Mouse (Mus musculus): Measurements from ENCODE around the gene Rnpepl1. TPM values are rescaled to one million over a fixed set of nuclear protein-coding genes. Genes with fewer than 3 reads are reported as not detected.

Gene Rnpepl1
- polyA plus RNA-seq, 1 experiment from 2014 or later = 32.9 TPM

- Histone ChIP-seq H3K9ac (no peak overlapping the region), H3K9me3 (no peaks in the 10 kb centered on the region), H3K4me2 (no peak overlapping the region), H3K4me3 (no peak overlapping the region), H3K27me3 (replicated peaks) (no peaks in the 10 kb centered on the region), H3K27ac (no peak overlapping the region), H3K4me1 (peaks cover 56% of the 10 kb centered on the region), H3K36me3 (replicated peaks) (0 out of 2 replicates have a peak, but pooled peaks cover 3% of the 10 kb centered on the region)
- ATAC-seq (replicated peaks) = no peak
- WGBS = 73% methylated on average over 4 of the region's 4 CpGs
Observed at GRCm38 (mm10) chr1:92909068-92909467, 1.5 kb upstream of the Rnpepl1 start.

GRCm38 (mm10) chr1:92910925-92911720 is 540 bp downstream of the Rnpepl1 start:
- Histone ChIP-seq H3K4me1 (peaks cover 59% of the 10 kb centered on the region), H3K27me3 (replicated peaks) (no peaks in the 10 kb centered on the region), H3K9me3 (no peaks in the 10 kb centered on the region), H3K36me3 (replicated peaks) (peaks cover 9% of the 10 kb centered on the region), H3K9ac (peak overlapping the region; percentile 88), H3K4me3 (peak overlapping the region; percentile 63), H3K27ac (peak overlapping the region; percentile 94), H3K4me2 (peak overlapping the region; percentile 92)
- peak; percentile 28 for ATAC-seq (replicated peaks)
- under 1% methylated on average over 54 of the region's 85 CpGs for WGBS

GRCm38 (mm10) chr1:92911721-92912138 is 1.1 kb downstream of the Rnpepl1 start:
- Histone ChIP-seq H3K27me3 (replicated peaks) (no peaks in the 10 kb centered on the region), H3K9ac (peak overlapping the region; percentile 88), H3K4me1 (peaks cover 55% of the 10 kb centered on the region), H3K9me3 (no peaks in the 10 kb centered on the region), H3K4me3 (peak overlapping the region; percentile 63), H3K27ac (peak overlapping the region; percentile 94), H3K36me3 (replicated peaks) (peaks cover 15% of the 10 kb centered on the region), H3K4me2 (peak overlapping the region; percentile 92)
- WGBS = 40% methylated on average over 8 of the region's 8 CpGs
- no peak for ATAC-seq (replicated peaks)

- peaks cover 18% of the 10 kb centered on the region for H3K36me3 ChIP-seq (replicated peaks)
- H3K27me3 ChIP-seq (replicated peaks) = no peaks in the 10 kb centered on the region
- no peaks in the 10 kb centered on the region for H3K9me3 ChIP-seq
- H3K4me1 ChIP-seq = peaks cover 55% of the 10 kb centered on the region
- 52% methylated on average over 1 of the region's 1 CpGs for WGBS
- peak overlapping the region; percentile 88 for H3K9ac ChIP-seq
- H3K4me3 ChIP-seq = peak overlapping the region; percentile 63
- peak overlapping the region; percentile 92 for H3K4me2 ChIP-seq
- no peak for ATAC-seq (replicated peaks)
- 0 out of 2 replicates have a peak overlapping the region, but pooled peaks have one; percentile 94 for H3K27ac ChIP-seq
Observed at GRCm38 (mm10) chr1:92912286-92912685, 1.7 kb downstream of the Rnpepl1 start.

- no peak overlapping the region for H3K4me3 ChIP-seq
- H3K9ac ChIP-seq = no peak overlapping the region
- H3K4me2 ChIP-seq = no peak overlapping the region
- peaks cover 40% of the 10 kb centered on the region for H3K4me1 ChIP-seq
- no peaks in the 10 kb centered on the region for H3K9me3 ChIP-seq
- no peaks in the 10 kb centered on the region for H3K27me3 ChIP-seq (replicated peaks)
- WGBS = 89% methylated on average over 4 of the region's 4 CpGs
- no peak for ATAC-seq (replicated peaks)
- H3K36me3 ChIP-seq (replicated peaks) = peaks cover 33% of the 10 kb centered on the region
- no peak overlapping the region for H3K27ac ChIP-seq
Observed at GRCm38 (mm10) chr1:92914239-92914638, 3.7 kb downstream of the Rnpepl1 start.

DNA sequence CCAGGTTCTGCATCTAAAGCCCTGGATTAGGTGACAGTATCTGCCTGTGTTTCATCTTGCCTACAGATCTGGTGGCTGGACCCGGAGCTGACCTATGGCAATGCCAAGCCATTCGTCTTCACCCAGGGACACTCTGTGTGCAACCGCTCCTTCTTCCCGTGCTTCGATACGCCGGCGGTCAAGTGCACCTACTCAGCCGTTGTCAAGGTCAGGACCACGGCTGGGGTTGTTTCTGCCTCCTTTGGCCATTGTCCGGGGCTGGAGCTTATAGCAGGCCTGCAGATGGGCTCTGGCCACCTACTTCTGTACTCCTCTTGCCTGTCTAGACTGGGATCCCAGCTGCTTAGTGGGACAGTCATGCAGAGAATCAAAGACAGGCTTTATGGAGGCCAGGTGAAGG is 4.4 kb downstream of the Rnpepl1 start:
- Histone ChIP-seq H3K4me2 (no peak overlapping the region), H3K4me1 (peaks cover 32% of the 10 kb centered on the region), H3K9ac (no peak overlapping the region), H3K9me3 (no peaks in the 10 kb centered on the region), H3K27ac (no peak overlapping the region), H3K27me3 (replicated peaks) (no peaks in the 10 kb centered on the region), H3K4me3 (no peak overlapping the region), H3K36me3 (replicated peaks) (peaks cover 40% of the 10 kb centered on the region)
- no peak for ATAC-seq (replicated peaks)
- WGBS = 96% methylated on average over 11 of the region's 11 CpGs

GRCm38 (mm10) chr1:92916725-92917124 is 6.1 kb downstream of the Rnpepl1 start:
- Histone ChIP-seq H3K4me1 (peaks cover 24% of the 10 kb centered on the region), H3K9ac (no peak overlapping the region), H3K27me3 (replicated peaks) (no peaks in the 10 kb centered on the region), H3K4me2 (no peak overlapping the region), H3K9me3 (no peaks in the 10 kb centered on the region), H3K36me3 (replicated peaks) (peaks cover 50% of the 10 kb centered on the region), H3K27ac (no peak overlapping the region), H3K4me3 (no peak overlapping the region)
- no peak for ATAC-seq (replicated peaks)
- 96% methylated on average over 9 of the region's 9 CpGs for WGBS

DNA sequence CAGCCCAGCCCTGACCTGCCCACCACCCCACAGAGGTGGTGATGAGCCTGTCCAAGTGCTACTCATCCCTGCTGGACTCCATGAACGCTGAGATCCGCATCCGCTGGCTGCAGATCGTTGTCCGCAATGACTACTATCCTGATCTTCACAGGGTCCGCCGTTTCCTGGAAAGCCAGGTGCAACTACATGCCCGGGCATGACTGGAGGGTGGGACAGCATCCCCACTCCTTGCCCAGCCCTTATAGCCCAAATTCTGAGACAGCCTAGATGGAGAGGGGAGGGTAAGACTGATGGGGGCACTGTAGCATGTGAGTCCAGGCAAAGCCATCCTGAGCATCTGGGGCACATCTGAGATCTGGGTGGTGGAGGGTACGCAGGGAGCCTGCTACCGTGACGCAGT is 8.6 kb downstream of the Rnpepl1 start:
- Histone ChIP-seq H3K4me2 (no peak overlapping the region), H3K27me3 (replicated peaks) (no peaks in the 10 kb centered on the region), H3K4me3 (no peak overlapping the region), H3K4me1 (peaks cover 2% of the 10 kb centered on the region; the same call in 1 of the 2 replicates), H3K9me3 (no peaks in the 10 kb centered on the region), H3K9ac (no peak overlapping the region), H3K27ac (no peak overlapping the region), H3K36me3 (replicated peaks) (peaks cover 47% of the 10 kb centered on the region)
- ATAC-seq (replicated peaks) = no peak
- WGBS = 97% methylated on average over 11 of the region's 11 CpGs

DNA sequence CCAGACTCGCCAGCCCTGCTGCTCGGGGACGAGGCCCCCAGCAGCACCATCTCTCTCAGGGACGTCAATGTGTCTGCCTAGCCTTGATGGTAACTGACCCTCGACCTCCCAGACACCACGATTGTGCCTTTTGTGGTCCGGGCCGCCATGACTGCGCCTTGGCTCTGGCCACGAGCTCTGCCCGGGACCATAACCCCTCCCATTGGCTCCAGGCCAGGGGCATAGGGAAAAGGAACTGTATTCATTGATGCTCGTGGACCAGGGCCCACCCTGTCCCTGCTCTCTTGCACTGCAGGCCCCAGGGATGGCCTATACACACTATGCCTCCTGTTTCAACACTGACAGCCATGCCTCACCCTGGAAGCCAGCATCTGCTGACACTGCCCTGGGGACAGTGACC is 9.2 kb downstream of the Rnpepl1 start:
- Histone ChIP-seq H3K27ac (no peak overlapping the region), H3K4me2 (no peak overlapping the region), H3K4me1 (no peaks in the 10 kb centered on the region), H3K27me3 (replicated peaks) (no peaks in the 10 kb centered on the region), H3K36me3 (replicated peaks) (peaks cover 47% of the 10 kb centered on the region), H3K9me3 (no peaks in the 10 kb centered on the region), H3K9ac (no peak overlapping the region), H3K4me3 (no peak overlapping the region)
- no peak for ATAC-seq (replicated peaks)
- WGBS = 84% methylated on average over 12 of the region's 12 CpGs

GRCm38 (mm10) chr1:92920474-92921200 is 10.1 kb downstream of the Rnpepl1 start:
- no peaks in the 10 kb centered on the region for H3K9me3 ChIP-seq
- no peaks in the 10 kb centered on the region for H3K27me3 ChIP-seq (replicated peaks)
- no peak overlapping the region for H3K9ac ChIP-seq
- WGBS = 83% methylated on average over 7 of the region's 7 CpGs
- no peak overlapping the region for H3K4me2 ChIP-seq
- H3K4me3 ChIP-seq = no peak overlapping the region
- H3K27ac ChIP-seq = no peak overlapping the region
- H3K36me3 ChIP-seq (replicated peaks) = peaks cover 46% of the 10 kb centered on the region
- no peaks in the 10 kb centered on the region for H3K4me1 ChIP-seq
- ATAC-seq (replicated peaks) = no peak

GRCm38 (mm10) chr1:92921496-92921895 is 10.9 kb downstream of the Rnpepl1 start:
- Histone ChIP-seq H3K27me3 (replicated peaks) (0 out of 2 replicates have a peak, but pooled peaks cover 3% of the 10 kb centered on the region), H3K4me2 (no peak overlapping the region), H3K27ac (no peak overlapping the region), H3K36me3 (replicated peaks) (peaks cover 38% of the 10 kb centered on the region), H3K4me3 (no peak overlapping the region), H3K9me3 (no peaks in the 10 kb centered on the region), H3K4me1 (no peaks in the 10 kb centered on the region), H3K9ac (no peak overlapping the region)
- ATAC-seq (replicated peaks) = no peak
- WGBS = 96% methylated on average over 4 of the region's 4 CpGs

DNA sequence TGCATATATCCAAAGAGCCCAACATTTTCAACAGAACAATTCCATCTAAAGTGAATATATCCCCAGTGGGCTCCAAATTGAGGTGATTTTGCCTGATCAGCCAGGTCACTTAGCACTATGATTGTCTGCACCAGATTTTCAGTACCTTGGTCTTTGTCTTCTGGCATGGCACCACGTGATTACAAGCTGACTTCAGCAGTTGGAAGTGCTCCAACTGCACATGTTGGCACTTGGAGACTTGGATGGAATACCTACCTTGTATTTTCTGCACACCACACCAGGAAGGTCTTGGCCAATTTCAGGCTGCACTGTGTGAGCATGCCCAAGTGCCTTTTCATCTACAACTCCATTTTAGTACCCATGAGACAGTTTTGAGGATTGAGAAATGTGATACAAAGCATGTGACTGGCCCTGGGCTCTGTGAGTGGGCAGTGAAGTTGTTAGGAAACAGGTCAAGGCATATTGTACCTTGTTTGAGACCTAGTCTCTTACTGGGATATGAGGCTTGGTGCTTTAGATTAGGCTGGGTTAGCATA is 19.7 kb downstream of the Rnpepl1 start:
- Histone ChIP-seq H3K27ac (no peak overlapping the region), H3K27me3 (replicated peaks) (peaks cover 7% of the 10 kb centered on the region; the same call in 1 of the 2 replicates), H3K9ac (no peak overlapping the region), H3K36me3 (replicated peaks) (no peaks in the 10 kb centered on the region), H3K4me1 (peaks cover 12% of the 10 kb centered on the region), H3K9me3 (no peaks in the 10 kb centered on the region), H3K4me2 (no peak overlapping the region), H3K4me3 (no peak overlapping the region)
- no peak for ATAC-seq (replicated peaks)
- WGBS = 34% methylated on average over 1 of the region's 1 CpGs
